Mouse (Mus musculus) kidney, adult 11 months (tissue): ENCODE data around the gene Lage3.
"Not testable (repeated sequence)": the region's sequence is repeated elsewhere in the genome, so short reads cannot be mapped to it uniquely, and the experiment has no call there.

Source experiments
- DNase-seq: peaks from one replicate; pipeline ENCODE4 v3.0.0; 2022

The Lage3 gene

DNA sequence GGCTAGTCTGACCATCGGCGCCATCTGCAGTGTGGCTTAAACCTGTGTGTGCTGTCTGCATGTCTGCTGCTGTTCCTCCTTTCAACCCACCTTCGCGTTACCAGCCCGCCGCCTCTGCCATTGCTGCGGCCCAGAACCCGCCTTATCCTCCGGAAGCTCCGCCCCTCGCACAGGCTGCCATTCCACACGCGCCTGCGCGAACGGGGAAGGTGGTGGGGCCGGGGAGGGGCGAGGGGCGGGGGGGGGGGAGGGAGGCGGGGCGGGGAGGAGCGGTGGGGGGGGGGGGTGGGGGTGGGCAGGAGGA, at the start of gene Lage3:
TSS of gene Lage3 (minus strand) at position 152 of the 304 bp plus-strand sequence.
- DNase-seq: peak; percentile 77

DNA sequence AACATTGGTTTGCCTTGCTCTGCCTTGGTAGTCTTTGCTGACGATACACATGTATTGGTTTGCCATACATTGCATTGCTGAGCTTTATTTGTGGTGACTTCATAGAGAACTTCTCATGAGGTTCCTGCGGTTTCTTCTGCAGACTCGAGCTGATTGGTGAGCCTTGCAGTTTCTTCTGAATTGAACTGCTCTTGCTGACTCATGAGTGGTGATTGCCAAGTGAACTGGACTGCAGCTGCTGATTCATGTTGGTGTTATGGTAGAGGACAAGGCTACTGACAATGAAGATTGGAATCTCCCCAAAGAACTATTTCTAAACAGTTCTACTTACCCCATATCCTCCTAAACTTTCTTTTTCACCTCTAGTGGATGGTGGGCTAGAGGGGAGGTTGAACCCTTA, 46.7 kb upstream of the Lage3 start:
- no peak for DNase-seq

DNA sequence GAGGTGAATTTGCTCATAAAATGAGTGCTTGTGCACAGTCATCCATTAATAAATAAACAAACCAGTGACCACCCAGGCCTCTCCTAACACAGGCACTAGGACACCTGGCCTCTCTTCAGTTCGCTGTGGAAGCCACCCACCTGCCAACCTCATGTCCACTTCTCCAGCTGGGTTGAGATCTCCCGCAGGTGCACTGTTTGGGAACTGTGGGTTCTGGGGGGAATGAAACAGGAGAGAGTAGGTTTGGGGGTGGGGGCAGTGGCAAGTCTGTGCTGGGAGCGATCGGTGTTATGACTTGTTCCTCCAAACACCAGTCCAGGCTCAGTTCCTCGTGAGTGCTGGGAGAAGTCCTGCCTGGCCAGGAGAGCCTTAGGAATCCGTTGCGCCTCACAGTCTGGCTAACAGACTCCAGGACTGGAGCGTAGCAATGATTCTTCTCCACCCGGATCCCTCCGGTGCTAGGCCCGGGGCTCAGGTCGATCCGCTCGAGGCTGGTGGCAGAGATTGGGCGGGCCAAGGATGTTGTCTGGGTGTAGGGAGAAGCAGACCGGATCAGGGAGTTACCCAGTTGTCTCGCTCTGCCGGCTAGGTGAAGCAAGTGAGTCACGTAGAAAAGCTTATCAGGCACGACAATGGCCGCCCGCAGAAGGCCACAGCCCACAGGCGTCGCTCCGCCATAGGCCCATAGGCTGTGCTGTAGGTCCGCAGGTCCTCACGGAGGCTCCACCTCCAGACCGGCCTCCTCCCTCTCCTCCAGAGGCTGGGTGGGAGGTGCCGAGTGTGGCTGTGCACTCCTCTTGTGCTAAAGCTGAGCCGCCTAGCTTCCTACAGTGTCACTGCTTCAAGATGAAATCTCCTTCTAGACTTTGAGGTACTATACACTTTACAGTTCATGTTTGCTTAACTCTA, 39.4 kb upstream of the Lage3 start, which contains the start of the genes Fam3a and Ikbkg:
TSS of gene Fam3a (minus strand) at position 738 of the 909 bp plus-strand sequence.
TSS of gene Ikbkg (plus strand) at position 756 of the 909 bp plus-strand sequence.
- peak; percentile 88 for DNase-seq

DNA sequence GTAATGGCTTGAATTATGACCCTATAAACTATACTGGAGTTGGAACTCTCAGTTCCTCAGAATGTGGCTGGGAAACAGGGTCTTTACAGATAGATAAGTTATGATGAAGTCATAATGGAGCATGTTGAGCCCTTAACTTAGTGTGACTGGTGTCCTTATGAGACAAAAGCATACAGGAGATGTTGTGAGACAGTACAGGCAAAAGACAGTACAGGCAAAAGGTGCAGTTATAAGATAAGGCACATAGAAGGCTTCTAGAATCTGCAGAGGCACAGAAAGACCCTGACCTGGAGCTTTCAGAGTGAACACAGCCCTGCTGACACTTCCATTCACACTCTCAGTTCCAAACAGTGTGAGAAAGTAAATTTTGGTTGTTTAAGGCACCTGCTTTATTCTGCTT, 34.7 kb upstream of the Lage3 start:
- no peak for DNase-seq

DNA sequence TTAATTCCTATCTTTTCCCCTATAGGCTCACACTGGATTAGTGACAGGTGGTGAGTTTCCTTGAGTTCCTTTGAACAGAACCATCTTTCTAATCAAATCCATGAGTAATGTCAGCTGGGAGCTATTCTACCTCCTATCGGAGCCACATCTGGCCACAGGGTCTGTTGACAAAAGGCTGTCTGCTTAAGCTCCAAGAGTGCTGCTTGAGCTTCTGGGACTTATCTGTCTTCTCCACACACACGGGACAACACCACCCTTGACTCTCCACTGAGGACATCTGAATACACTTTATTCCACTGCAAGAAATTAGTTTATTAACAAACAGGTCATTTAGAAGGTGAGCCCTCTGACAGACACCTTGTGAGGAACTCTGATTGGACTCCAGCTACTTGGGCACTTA, 31.0 kb upstream of the Lage3 start:
- no peak for DNase-seq

DNA sequence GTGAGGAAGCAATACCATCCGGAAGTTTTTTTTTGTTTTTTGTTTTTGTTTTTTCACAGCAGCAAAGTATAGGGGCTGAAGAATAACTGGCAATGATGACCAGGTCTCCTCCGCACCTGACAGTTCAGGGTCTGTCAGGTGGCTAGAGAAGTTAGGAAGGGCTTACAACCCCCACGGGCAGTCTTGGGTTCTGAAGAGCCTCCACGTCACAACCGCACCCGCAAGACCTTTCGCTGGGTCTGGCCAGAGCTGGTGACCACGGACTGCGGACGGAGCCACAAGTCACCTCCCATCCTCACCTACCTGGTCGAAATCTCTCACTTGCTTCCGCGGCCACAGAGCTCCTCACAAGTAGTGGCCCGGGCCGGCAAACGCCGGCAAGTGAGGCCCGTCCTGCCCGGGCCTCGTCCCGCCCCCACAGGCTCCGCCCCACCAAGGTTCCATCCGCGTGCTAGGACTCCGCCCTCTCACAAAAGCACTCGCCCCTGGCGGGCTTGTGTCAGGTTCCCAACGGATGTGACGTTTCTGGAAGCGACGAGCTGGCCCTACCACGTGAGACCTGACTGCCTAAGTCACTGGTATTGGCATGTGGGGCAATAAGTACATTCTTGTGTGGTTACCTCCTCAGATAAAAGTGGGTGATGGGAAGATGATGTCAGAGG, 19.6 kb upstream of the Lage3 start, which contains the start of the genes Ubl4a and Slc10a3:
TSS of gene Ubl4a (minus strand) at position 331 of the 662 bp plus-strand sequence.
TSS of gene Slc10a3 (minus strand) at position 462 of the 662 bp plus-strand sequence.
- DNase-seq: peak; percentile 90

DNA sequence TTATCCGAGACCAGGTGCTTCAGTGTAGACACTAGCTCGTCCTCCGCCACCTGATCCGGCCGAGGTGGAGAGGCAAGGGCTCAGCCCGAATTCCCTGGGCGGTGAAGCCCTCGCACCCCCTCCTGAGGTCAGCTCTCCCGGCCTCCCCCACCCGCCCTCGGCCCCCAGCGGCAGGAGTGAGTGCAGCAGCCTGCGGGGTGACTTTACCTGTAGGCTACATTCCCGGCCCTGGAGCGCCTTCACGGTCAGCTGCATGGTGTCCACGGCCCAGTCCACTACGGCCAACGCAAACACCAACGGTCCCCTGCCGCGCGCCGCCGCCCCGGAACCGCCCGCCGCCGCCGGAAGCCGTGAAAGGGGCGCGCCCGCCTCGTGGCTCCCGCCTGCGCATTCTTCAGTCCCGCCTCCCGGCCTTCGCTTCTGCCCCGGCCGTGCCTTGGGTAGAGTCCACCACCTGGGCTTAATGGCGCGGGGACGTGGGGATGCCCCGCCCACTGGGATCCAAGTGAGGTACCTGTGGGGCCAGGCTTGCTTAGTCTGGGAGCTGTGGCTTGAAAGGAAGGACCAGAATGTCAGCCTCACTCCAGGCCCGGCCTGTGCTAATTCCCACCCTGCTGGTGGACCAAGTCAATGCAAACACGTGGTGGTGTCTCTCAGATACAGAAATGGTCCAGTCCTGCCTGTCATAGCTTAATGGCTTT, 14.9 kb upstream of the Lage3 start:
- peak; percentile 82 for DNase-seq

DNA sequence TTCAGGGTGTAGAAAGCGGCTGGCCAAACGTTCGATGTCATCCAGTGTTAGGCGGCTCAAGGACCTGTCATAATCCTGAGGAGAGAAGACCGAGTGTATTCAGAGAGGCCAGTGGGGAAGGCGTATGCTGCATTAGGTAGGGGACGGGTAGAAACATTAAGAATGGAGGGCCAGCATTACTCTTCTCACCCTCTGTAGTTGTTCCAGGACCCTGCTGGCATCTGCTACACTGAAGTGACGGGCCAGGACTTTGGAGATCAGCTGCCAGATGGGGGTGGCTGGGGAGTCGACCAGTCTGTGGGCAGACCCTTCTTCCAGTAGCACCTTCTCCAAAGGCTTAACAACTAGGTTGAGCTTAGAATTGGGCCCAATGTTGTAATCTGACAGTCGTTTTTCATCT, 14.1 kb upstream of the Lage3 start:
- no peak for DNase-seq

DNA sequence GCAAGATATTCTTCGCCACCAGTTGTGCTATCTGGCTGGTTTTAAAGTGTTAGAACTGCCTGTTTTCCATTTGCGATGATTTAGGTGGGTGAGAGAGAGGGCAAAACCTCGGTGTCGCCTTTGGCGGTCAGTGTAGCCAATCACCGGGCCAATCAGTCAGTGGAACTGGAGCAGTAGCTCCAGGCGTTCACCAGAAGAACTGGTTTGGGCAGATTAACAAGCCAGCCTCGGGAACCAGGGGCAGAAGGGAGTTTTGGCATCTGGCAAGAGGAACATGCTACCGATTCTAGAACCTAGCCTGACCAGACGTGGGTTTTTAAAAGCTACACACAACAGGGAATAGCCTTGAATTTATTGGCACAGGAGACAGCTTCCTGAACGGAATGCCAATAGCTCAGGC, 5.8 kb upstream of the Lage3 start:
- peak; percentile 53 for DNase-seq

DNA sequence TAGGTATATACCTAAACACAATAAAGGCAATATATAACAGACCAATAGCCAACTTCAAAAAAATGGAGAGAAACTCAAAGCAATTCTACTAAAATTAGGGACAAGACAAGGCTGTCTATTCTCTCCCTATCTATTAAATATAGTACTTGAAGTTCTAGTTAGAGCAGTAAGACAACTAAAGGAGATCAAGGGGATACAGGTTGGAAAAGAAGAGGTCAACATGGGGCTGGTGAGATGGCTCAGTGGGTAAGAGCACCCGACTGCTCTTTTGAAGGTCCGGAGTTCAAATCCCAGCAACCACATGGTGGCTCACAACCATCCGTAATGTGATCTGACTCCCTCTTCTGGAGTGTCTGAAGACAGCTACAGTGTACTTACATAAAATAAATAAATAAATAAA, 3.7 kb upstream of the Lage3 start:
- DNase-seq: not testable (repeated sequence)

DNA sequence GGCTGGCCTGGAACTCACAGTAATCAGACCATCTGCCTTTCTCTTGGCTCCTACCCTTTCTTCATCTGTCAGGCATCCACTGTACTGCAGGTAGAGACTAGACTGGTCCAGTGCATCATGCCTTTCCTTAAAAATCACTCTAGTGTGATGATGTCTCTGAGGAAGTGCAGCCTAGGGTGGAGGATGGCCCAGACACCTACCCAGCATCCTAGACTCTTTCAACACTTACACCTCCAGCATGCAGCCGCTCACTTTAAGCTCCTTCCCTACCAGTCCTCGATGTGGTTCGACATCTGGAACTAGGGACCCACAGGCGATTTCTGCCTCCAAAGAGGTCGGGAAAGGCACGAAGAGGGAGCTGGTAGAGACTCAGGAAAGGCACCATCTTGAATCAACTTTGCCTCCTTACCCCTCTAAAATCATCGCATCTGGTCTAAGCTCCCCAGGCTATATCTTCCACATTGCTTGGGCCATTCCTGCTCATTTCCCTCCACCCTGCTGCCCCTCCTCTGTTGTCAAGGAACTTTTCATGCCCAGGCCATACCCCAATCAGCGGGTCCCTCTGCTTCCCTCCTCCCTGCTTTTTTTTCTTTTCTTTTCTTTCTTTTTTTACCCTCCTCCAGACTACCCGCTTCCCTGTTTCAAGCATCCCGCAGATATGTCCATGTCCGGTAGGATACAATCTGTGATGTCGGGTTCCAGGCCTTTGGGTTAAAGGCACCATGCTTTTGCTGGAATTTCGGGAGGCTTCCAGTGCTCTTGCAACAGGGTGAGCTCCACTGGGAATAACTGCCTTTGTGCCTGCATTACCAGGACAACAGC, 562 bp downstream of the Lage3 start:
- no peak for DNase-seq

DNA sequence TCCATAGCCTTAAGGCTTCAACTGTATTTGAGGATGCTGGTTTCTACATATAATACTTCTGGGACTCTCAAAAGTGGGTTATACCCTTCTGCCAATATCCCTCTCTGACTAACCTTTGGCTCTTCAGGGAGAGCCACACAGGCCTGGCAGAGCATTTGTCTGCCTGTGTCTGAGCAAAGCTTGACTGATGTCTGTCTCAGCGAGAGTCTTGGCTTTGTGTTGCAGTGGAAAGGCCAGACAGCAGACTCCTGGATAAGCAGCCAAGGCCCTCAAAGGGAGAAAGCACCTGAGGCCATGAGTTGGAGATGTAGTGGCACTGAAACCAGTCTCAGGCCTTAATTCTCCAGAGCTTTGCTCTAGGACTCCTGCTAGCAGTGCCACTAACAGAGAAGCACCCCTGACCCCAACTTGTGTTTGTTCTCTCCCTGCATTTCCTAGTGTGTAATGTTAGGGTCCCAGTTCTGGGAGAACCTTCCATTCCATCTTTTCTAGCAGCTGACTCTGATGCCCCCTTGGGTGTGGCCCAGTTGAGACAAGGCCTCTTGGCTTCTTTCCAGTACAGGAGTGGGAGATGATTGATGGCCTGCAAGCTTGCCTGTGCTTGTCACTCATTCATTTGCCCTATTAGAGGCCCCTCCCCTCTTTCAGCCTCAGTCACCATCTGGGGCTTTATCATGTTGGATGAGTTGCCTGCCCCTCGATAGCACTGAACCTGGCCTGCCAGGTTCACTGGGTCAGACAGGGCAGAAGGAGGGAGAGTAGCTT, 23.1 kb downstream of the Lage3 start:
- no peak for DNase-seq

DNA sequence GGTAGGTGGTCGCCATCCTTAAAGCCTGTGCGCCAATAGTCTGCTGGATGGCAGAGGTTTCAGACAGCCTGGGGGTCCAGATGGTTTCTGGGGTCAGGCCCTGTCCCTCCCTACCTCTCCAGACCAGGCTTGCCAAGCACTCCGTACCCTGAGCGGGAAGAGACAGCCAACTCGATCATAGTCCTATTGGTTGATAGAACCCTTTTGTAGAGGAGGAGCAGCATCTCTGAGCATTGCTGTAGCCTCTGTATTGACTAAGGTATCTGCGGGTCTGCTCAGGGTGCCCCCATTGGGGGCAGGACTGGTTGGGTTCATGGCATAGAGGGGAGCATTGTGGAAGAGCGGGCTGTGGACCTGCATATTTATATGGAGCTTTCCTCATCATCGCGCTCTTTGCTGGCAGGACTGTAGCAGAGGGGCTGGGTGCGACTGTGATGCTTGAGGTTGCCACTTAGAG, 24.2 kb downstream of the Lage3 start:
- no peak for DNase-seq

DNA sequence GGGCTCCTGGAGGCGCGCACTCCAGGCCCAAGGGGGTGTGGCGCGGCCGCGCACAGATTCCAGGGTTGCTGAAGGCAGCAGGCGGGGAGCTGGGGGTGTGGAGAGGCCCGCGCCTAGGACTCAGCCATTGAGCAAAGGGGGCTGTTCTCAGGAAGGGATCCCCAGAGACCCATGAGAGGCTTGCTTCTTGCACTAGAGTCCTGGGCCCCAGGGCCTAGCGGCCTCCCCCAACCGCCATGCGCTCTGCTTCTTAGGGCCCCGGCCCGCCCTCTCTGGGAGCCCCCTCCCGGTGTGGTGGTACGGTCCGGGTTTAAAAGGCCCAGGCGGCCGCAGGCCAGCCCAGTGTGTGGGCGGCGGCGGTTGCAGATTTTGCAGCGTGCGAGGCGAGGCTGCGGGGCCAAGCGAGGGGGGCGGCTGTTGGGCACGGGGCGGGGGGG, 24.7 kb downstream of the Lage3 start, which contains the start of gene Plxna3:
TSS of gene Plxna3 (plus strand) at position 342 of the 437 bp plus-strand sequence.
- DNase-seq: peak; percentile 59

DNA sequence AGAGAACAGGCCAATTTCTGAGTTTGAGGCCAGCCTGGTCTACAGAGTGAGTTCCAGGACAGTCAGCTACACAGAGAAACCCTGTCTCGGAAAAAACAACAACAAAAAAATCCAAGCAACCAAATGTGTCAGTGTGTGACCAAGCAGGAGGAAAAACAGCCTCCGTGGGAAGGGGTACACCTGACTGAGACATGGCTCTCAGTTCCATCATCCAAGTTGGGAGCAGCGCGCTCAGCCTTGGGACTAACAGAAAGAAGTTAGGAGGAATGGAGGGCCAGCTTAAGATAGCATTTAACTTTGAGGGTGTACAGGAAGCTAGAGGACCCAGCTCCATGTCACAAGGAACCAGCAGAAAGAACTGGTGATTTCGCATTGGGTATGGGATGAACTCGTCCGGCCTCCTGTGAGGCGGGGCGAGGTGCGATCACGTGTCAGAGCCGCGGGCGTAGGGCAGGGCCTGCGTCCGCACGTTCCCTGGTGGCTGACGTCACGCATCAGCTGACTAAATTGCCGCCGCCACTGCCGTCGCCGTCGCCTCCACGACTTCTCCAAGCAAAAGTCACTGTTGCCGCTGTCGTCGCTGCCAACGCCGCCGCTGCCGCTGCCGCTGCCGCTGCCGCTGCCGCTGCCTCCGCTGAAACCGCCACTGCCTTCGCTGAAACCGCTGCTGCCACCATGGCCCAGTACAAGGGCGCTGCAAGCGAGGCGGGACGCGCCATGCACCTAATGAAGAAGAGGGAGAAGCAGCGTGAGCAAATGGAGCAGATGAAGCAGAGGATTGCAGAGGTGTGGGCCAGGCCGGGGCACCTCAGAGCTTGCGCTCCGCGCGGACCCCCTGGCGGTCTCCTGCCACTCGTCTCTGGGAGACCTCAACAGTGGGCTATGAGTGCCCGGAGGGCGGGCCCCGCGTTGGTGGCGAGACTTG, 40.6 kb downstream of the Lage3 start, which contains the start of gene Fam50a:
TSS of gene Fam50a (plus strand) at position 494 of the 925 bp plus-strand sequence.
- DNase-seq: peak; percentile 85

DNA sequence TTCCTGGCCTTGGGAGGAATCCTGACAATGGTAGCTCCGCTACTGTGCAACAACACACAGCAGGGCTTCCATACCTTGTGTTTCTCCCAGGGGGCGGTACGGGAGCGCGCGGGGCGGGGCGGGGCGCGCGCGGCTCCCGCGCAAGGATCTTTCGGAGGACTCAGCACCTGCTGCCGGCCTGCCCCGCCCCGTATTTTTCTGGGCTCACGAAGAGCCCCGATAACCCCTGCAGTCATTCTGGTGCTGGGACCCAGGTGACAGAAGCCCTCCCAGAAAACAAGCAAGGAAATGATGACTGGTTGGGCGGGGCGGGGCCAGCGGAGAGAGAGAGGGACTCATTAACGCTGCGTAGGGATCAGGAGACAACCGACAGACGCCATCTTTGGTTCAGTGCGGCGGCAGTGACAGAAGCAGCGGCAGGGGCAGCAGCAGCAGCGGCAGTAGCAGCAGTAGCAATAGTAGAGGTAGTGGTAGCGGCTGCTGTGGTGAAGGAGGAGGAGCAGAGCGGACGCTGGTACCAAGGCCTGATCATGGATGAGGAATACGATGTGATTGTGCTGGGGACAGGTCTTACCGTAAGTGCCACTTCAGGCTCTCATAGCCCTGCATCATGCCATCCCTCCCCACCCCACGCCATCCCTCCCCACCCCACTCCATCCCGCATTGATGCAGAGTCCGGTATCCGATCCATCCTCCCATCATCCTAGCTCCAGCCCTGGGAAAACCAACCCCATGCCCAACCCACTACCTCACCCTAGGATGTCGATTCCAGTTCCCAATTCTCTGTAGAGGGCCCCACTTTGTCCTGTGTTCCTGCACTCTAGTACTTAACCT, 48.3 kb downstream of the Lage3 start, which contains the start of gene Gdi1:
TSS of gene Gdi1 (plus strand) at position 132 of the 834 bp plus-strand sequence.
- peak; percentile 68 for DNase-seq
